Mouse (Mus musculus): ENCODE data around the gene Dbf4.

GRCm38 (mm10) chr5:8439095-8439494 lies 16.6 kb upstream of the Dbf4 start:
- no peak for TF ChIP-seq JUND (IDR thresholded peaks at IDR 0.05; ENCODE audit: low read depth, low read length)
- no peak for TF ChIP-seq TCF12 (IDR thresholded peaks at IDR 0.05; ENCODE audit: low read depth, low read length)
- TF ChIP-seq ELF1 (IDR thresholded peaks at IDR 0.05; ENCODE audit: low read depth, low read length), result no peak
- no peak for TF ChIP-seq GABPA (IDR thresholded peaks at IDR 0.05; ENCODE audit: low read depth, low read length)
- TF ChIP-seq SIN3A (IDR thresholded peaks at IDR 0.05; ENCODE audit: low read length), result no peak
- TF ChIP-seq USF1 (IDR thresholded peaks at IDR 0.05; ENCODE audit: low read depth, low read length), result no peak
- TF ChIP-seq CTCF (IDR thresholded peaks at IDR 0.05 in 2 of 3, conservative IDR thresholded peaks at IDR 0.05 in 1 of 3; ENCODE audit: control insufficient read depth in 1 of 3, insufficient read depth in 1 of 3, low read depth in 2 of 3, low read length in 3 of 3, poor library complexity in 1 of 3, severe bottlenecking in 1 of 3), result no peak
- TF ChIP-seq HCFC1 (IDR thresholded peaks at IDR 0.05; ENCODE audit: low read depth, low read length), result no peak
- no peak for TF ChIP-seq E2F4 (IDR thresholded peaks at IDR 0.05; ENCODE audit: borderline replicate concordance, low read depth, low read length)

Measured in MEL (cell line).